Mouse (Mus musculus): Measurements from ENCODE around the gene Larp1.
A peak's percentile ranks its signal among the peaks of the same experiment; 100 is the strongest.

The Larp1 gene

GRCm38 (mm10) chr11:58100006-58100405 is 91.1 kb downstream of the Larp1 start:
- no peak for DNase-seq (ENCODE audit: low spot score)

DNA sequence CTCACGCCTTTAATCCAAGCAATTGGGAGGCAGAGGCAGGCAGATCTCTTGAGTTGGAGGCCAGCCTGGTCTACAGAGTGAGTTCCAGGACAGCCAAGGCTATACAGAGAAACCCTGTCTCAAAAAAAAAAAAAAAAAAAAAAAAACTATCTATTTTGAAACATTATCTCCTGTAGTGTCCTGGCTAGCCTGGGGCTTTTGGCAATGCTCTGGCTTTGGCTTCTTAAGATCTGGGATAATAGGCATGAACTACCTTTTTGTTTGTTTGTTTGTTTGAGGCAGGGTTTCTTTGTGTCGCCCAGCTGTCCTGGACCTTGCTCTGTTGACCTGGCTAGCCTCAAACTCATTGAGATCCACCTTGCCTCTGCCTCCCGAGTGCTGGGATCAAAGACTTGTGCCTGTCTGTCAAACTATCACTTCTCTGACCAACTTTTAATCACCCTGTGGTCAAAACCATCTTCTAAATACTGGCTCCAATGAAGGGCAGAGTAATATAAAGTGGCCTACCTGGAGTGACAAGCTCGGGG is 92.4 kb downstream of the Larp1 start:
- no peak for DNase-seq (ENCODE audit: low spot score)

- no peak for DNase-seq (ENCODE audit: low spot score)
Measured at GRCm38 (mm10) chr11:58102146-58102545, 93.3 kb downstream of the Larp1 start.

- no peak for DNase-seq (ENCODE audit: low spot score)
Measured at GRCm38 (mm10) chr11:58102581-58103343, 93.9 kb downstream of the Larp1 start.

DNA sequence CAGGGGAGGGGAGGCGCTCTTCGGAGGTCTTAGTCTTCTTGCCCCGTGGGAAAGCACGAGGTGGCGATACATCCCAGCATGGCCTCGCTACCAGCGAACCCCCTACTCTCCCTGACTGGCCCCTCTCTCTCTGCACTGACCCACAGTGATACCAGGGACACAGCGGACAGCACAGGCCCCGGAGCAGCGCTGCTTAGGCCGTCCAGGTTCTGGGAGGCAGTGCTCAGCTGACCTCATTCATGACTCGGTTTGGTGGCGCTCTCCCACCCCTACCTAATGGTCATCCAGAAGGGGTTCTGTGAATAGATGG is 94.4 kb downstream of the Larp1 start:
- no peak for DNase-seq (ENCODE audit: low spot score)

GRCm38 (mm10) chr11:58103697-58104306 is 94.9 kb downstream of the Larp1 start, which contains the start of gene Cnot8:
Gene Cnot8, plus strand, starts transcription at chr11:58104153.
- DNase-seq (ENCODE audit: low spot score): peak; percentile 99

DNA sequence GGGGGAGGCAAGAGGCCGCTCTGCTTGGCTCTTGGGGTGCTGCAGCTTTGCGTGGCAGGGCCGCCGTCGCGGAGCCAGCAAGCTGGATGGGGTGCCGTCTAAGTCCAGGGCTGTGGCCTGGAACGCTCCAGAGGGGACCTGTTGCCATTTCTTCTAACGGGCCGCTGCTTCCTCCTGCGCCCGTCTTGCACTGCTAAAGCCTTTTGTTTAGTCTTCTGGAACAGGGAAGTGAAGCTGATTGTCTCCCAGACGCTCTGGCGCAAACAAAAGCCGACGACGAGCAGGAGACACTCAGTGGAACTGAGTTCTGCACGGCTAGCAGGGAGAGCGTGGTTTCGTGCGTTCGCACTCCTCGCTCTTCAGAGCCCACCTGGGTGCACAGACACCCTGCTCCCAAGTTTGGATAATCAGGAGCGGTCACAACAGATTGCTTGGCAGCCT is 95.5 kb downstream of the Larp1 start:
- peak; percentile 46 for DNase-seq (ENCODE audit: low spot score)

GRCm38 (mm10) chr11:58107009-58107408 is 98.1 kb downstream of the Larp1 start:
- DNase-seq (ENCODE audit: low spot score): no peak

GRCm38 (mm10) chr11:58107664-58108337 is 98.9 kb downstream of the Larp1 start:
- DNase-seq (ENCODE audit: low spot score): no peak
